ENCODE assay signal across 21 mouse cellular contexts in the genomic region with DNA sequence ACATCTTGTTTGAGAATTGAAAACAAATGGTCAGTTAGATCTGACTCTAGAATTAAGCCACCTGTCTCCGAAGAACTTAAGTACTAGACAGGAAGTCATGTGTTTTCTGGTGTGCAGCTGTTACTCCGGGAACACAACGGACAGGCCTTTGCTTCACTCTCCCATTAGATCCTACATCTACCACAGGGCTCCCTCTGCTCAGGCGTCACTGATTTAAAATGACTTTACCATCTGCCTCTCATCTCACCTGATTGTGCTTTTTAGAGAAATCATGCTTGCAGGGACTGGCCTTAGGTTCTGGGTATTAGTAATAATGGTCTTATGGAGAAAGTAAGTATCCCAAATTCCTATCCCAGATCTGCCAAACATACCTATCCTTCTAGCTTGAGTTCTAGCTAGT. TPM values are rescaled to one million over a fixed set of nuclear protein-coding genes. Genes with fewer than 3 reads are reported as not detected.
"Had no signal": no experiment of that assay in that cellular context is flagged by ENCODE, and none has a peak within 500 bp of the region (broad histone marks: within the 10 kb centered on the region; RNA-seq: fewer than 3 reads in every experiment).

No protein-coding gene starts in this region.

- H3K27me3 ChIP-seq: limb, embryonic 13.5 days; liver, embryonic 12.5 days; liver, embryonic 15.5 days; lung, embryonic 15.5 days; neural tube, embryonic 13.5 days had no signal

- H3K36me3 ChIP-seq: limb, embryonic 13.5 days; liver, embryonic 12.5 days; liver, embryonic 15.5 days; lung, embryonic 15.5 days; neural tube, embryonic 13.5 days had no signal

- H3K4me3 ChIP-seq: left cerebral cortex, adult 2 months; limb, embryonic 13.5 days; liver, embryonic 12.5 days; liver, embryonic 15.5 days; lung, embryonic 15.5 days; neural tube, embryonic 13.5 days had no signal

- H3K9me3 ChIP-seq: limb, embryonic 13.5 days; liver, embryonic 12.5 days; liver, embryonic 15.5 days; lung, embryonic 15.5 days; neural tube, embryonic 13.5 days had no signal

- H3K4me1 ChIP-seq: limb, embryonic 13.5 days; liver, embryonic 12.5 days; liver, embryonic 15.5 days; lung, embryonic 15.5 days; neural tube, embryonic 13.5 days had no signal

- H3K27ac ChIP-seq: kidney, postnatal 0 days; left cerebral cortex, adult 2 months; limb, embryonic 13.5 days; liver, embryonic 12.5 days; liver, embryonic 15.5 days; lung, embryonic 15.5 days; neural tube, embryonic 13.5 days; stomach, postnatal 0 days had no signal

- DNase-seq: kidney, adult 2 months; kidney, postnatal 36 days; layer of hippocampus, postnatal 36 days; liver; lung, adult 18-20 months; lung, postnatal 14 days; midbrain, embryonic 14.5 days; right cerebral cortex, adult 18-20 months; right cerebral cortex, postnatal 14 days; right cerebral cortex, postnatal 4 days; thymus, adult 2 months; thymus, postnatal 14 days had no signal

- H3K4me2 ChIP-seq: limb, embryonic 13.5 days; liver, embryonic 12.5 days; liver, embryonic 15.5 days; lung, embryonic 15.5 days; midbrain, embryonic 11.5 days; neural tube, embryonic 13.5 days had no signal

- H3K9ac ChIP-seq: limb, embryonic 13.5 days; liver, embryonic 12.5 days; liver, embryonic 15.5 days; lung, embryonic 15.5 days; neural tube, embryonic 13.5 days had no signal

- ATAC-seq: liver, embryonic 12.5 days had no signal

RNA-seq across cellular contexts. Expression of gene Psg16, which starts 8.9 kb away (rescaled TPM):
- polyA plus RNA-seq: thymus, adult 2 months had no signal
